Mouse (Mus musculus): ENCODE data around the gene Znrf4.

Znrf4 gene

GRCm38 (mm10) chr17:56512310-56512709 lies at the start of gene Znrf4:
TSS of gene Znrf4 (minus strand) at chr17:56512431.
- no peak for DNase-seq

DNA sequence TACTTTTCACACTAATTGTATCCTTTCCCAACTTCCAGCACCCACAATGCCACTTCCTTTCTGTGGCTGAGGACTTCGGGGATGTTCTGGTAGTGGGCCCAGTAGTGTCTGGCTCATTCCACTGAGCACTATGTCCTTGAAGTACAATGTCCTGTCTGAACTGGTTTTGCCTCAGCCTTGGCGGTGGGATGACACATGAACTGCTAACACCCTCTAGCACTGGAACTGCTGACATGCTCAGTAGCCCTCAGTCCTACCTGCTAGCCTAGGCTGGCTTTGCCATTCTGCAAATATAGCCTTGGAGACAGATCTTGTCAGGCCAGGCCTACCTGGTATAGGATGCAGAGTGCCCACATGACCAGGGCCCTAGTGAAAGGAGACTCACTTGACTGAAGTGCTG lies 49.6 kb upstream of the Znrf4 start:
- DNase-seq = no peak

GRCm38 (mm10) chr17:56560131-56560530 lies 47.9 kb upstream of the Znrf4 start:
- no peak for DNase-seq

- DNase-seq = no peak
These were observed 47.2 kb upstream of the Znrf4 start for GRCm38 (mm10) chr17:56559386-56559785.

DNA sequence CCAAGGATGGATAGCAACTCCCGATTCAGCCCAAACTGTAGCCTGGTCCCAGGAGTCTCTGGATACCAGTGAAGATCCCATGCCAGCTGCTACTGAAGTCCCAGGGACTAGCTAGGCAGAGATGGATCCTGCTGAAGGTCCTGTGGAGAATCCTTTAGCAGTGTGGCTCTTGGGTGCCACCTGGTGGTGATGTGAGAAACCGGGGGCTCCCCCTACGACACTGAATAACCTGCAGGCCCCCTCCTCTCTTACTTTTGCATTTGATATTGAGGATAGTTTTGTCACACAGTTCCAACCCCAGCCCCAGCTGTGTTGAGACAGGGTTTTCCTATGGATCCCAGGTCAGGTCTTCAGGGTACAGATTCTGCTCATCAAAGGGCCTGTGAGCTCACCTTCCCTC lies 46.2 kb upstream of the Znrf4 start:
- peak; percentile 65 for DNase-seq

DNA sequence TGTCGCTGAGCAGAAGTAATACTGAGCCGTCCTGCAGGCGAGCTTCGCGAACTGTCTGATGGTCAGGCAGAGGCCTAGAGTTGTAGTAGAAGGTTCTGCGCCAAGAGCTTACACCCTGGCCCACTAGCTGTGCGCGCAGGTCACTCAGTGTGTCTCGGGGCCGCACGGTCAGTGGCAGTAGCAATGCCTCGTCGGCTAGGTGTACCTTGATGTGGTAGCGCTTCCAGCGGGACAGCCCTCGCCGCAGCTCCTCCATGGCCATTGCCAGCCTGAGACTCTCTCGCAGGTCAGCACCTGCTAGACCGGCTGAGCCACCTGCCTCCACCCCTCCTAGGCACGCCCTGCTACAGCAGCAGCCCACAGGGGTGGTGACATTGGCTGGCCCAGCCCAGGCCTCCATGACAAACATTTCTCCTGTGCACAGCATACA lies 41.9 kb upstream of the Znrf4 start, which contains the start of gene Gm20219:
Gene Gm20219 (minus strand): TSS at position 266 of the 430 bp plus-strand sequence.
- no peak for DNase-seq

DNA sequence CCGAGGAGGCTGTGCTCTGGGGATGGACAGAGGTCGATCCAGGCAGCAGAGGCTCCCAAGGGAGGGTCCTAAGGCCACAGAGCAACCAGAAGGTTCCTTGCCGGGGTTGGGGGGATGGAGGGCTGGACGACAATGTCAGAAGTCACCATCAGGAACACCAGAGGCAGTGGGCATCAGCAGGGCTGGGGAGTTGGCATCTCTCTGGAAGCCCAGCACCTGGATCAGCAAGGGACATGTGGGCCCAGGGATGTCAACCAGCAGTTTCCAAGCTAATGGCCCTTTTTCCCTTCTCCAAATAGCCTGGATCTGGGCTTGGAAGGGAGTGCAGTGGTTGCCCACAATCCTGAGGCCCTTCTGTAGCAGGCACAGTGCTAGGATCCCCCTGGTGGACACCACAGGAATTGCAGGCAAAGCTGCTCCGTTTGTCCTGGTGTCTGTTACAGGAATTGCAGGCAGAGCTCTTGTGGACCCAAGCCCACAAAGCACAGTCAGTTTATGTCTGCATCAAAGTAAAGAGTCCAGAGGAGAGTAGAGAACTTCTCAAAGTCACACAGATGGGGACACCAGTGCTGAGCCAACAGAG lies 40.6 kb upstream of the Znrf4 start:
- DNase-seq = peak; percentile 64

- peak; percentile 17 for DNase-seq
These were observed 39.8 kb upstream of the Znrf4 start for GRCm38 (mm10) chr17:56551841-56552581.

DNA sequence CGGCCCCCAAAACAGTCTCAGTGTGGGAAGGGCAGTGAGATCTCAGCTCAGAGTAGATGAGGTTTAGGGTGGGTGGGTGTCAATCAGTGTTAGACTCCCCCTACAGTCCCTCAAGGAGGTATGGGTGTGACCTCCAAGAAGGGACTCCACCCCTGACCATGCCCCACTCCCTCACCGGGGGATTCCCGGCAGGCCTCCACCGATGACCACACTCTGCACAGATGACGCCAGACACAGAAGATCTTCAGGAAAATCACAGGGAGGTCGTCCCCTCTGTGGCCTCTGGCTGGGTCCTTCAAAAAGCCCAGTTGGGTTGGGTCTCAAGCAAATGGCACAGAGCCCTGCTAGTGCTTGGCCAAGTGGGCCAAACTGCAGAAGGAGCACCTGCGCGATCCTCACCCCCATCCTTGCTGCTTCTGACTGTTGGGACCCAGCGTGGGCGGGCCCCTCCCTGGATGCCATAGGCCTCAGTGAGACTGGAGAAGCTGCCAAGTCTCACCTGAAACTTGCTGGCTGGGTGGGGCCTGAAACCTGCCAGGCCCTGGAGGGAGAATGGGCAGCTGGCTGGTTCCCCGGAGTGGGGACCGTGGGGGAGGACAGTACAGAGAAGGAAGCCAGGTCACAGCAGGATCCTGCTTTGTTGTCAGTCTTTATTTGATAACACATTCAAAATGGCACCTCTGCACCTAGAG lies 38.7 kb upstream of the Znrf4 start:
- DNase-seq = peak; percentile 37

- peak; percentile 14 for DNase-seq
These were observed 36.4 kb upstream of the Znrf4 start for GRCm38 (mm10) chr17:56548605-56549105.

- peak; percentile 61 for DNase-seq
These were observed 35.8 kb upstream of the Znrf4 start for GRCm38 (mm10) chr17:56547846-56548604.

- peak; percentile 95 for DNase-seq
These were observed 35.0 kb upstream of the Znrf4 start for GRCm38 (mm10) chr17:56547116-56547845.

GRCm38 (mm10) chr17:56546576-56546975 lies 34.3 kb upstream of the Znrf4 start:
- no peak for DNase-seq

DNA sequence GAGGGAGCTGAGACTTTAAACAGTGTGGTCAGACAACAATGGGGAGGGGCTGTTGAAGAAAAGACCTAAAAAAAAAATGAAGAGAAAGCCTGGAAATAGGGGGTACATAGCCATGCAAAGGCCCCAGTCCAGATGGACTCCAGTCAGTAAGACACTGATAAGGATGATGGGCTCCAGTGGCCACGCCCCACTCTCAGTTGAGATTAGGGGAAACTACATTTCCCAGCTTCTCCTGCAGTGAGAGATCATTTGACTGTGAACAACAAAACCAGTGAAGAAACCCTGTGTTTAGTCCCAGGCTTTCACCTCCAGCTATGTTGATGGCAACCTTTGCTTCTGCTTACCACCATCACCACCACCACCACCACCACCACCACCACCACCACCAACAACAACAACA lies 33.7 kb upstream of the Znrf4 start:
- peak; percentile 7 for DNase-seq

- DNase-seq = no peak
These were observed 32.6 kb upstream of the Znrf4 start for GRCm38 (mm10) chr17:56544699-56545387.

DNA sequence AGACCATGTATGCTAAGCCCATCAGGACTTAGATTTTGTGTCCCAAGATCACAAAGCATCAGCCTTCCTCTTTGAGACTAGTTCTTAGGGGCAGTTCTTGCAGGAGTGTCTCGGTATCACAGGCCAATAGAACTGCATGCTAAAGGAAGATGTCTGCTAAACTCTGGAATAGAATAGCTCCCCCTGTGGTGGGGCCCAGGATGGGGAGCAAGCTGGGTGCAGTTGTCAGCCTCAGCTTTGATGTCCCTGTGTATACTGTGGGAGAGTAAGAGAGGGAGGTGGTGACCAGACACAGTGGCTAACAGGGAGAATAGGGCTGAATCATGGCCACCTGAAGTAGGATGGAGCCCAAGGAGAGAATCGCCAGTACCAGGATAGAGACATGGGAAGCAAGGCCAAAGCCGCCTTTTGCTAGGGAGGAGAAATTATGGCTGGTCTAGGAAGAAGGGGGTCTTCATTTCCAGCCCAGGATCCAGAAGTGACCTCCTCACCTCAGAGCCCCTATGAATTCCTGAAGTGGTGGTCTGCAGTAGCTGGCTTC lies 31.5 kb upstream of the Znrf4 start:
- peak; percentile 11 for DNase-seq

DNA sequence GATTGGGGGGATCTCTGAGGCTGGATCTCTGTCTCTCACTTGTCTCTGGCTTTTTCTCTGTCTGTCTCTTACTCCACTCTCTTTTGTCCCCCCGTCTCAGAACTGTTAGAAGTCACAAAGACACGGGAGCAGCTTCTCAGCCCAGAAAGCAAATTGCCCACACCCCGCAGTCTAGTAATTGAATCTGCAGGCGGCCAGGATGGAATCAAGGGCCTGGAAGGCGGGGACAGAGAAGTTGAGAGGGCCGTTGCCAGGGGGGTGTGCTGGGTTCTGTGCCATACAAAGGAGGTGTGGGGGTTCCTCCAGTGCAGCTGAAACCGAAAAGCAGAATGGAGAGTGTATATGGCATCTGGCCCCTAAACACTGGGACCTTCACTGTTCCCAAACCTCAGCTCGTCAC lies 30.5 kb upstream of the Znrf4 start:
- peak; percentile 4 for DNase-seq

GRCm38 (mm10) chr17:56540562-56540975 lies 28.3 kb upstream of the Znrf4 start:
- DNase-seq = peak; percentile 5

DNA sequence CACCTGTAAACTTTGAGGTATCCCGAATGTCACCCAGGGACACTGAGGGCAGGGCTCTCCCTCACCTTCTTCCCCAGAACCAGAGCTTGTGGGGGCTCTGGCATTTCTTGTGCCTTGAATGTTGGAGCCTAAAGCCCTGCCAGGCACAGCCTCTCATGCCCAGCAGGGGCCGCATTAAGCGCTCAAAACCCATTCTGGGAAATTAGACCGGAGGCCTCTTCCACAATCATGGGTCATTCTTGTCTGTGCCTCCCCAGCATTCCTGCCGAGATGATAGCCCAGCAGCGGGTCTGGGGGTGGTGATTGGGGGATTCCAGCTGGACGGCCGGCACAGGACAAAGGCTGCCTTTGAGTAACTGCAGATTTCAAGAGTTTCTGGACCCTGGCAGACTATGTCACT lies 25.7 kb upstream of the Znrf4 start:
- DNase-seq = peak; percentile 30

DNA sequence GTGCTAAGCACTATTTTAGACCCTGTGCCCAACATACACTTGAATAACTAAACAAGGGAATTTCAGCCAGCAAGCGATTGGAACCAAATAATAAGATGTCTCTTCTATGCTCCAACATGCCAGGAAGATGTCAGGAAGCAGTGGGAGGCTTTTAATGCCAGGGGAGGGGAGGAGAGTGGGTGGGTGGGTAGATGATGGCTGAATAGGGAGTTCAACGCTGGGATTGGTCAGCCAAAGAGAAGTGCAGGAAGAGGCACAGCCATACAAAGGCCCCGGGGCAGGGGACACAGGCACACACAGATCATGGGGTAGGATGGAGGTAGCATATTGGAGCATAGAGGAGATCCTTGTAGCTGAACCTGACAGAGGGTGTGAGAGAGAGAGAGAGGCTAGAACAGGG lies 24.6 kb upstream of the Znrf4 start:
- DNase-seq = no peak

DNA sequence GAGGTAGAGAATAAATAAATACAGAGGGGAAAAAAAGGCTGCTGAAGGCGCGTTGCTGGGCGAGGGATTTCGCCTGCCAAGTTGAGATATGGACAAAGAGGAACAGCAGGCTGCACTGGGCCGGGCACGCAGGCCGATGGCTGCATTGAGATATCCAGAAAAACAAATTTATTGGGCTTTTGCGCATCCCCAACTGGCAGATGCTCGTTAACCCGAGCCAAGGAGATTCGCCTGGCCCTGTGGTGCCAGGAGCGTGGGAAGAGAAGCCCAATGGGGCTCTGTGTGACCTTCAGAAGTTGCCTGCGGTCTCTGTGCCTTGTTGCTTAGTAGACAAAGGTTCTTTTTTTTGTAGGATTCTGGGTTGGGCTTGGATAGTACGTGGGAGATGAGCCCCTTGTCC lies 24.0 kb upstream of the Znrf4 start:
- no peak for DNase-seq

Measured in cerebellum, adult 11-12 months (tissue).